Mouse (Mus musculus) hindbrain, embryonic 11.5 days (tissue): ENCODE measurements around the gene Ttll5. TPM values are rescaled to one million over a fixed set of nuclear protein-coding genes. Genes with fewer than 3 reads are reported as not detected.

Source experiments
- ATAC-seq: fragments of 200-750 bp; cut with Nextera tagmentation; 2 replicates; pipeline ENCODE4 v1.8.0; 2017; ENCODE audit warnings: mild to moderate bottlenecking, moderate TSS enrichment, moderate library complexity; ENCODE audit not compliant: low FRiP score
- DNase-seq: peaks from one replicate; pipeline ENCODE4 v3.0.0-alpha.2; 2015; ENCODE audit warnings: low spot score
- H3K27ac ChIP-seq: fragments of 300-500 bp; sonication (generic); 2 replicates; pipeline ENCODE4 v1.5.1; 2014; ENCODE audit warnings: mild to moderate bottlenecking, low read depth, low read length
- H3K27me3 ChIP-seq: fragments of 300-500 bp; sonication (generic); 2 replicates; pipeline ENCODE4 v1.6.1; 2014; ENCODE audit warnings: mild to moderate bottlenecking, low read length, moderate library complexity, mixed read lengths; ENCODE audit not compliant: control insufficient read depth, insufficient read depth
- H3K36me3 ChIP-seq: fragments of 300-500 bp; sonication (generic); 2 replicates; pipeline ENCODE4 v1.6.1; 2014; ENCODE audit warnings: mild to moderate bottlenecking, low read length, moderate library complexity, mixed read lengths; ENCODE audit not compliant: control insufficient read depth, insufficient read depth
- H3K4me1 ChIP-seq: fragments of 300-500 bp; sonication (generic); replicated peaks from 2 replicates; pipeline ENCODE4 v1.6.1; 2014; ENCODE audit warnings: low read length, mixed read lengths; ENCODE audit not compliant: control insufficient read depth, insufficient read depth
- H3K4me2 ChIP-seq: fragments of 300-500 bp; sonication (generic); replicated peaks from 2 replicates; pipeline ENCODE4 v1.6.1; 2014; ENCODE audit warnings: mild to moderate bottlenecking, low read depth, low read length
- H3K4me3 ChIP-seq: fragments of 300-500 bp; sonication (generic); 2 replicates; pipeline ENCODE4 v1.5.1; 2014; ENCODE audit warnings: low read depth, low read length
- H3K9ac ChIP-seq: fragments of 300-500 bp; sonication (generic); 2 replicates; pipeline ENCODE4 v1.6.1; 2014; ENCODE audit warnings: low read depth, low read length
- H3K9me3 ChIP-seq: fragments of 300-500 bp; sonication (generic); 2 replicates; pipeline ENCODE4 v1.6.1; 2016; ENCODE audit warnings: low read length; ENCODE audit not compliant: control insufficient read depth
- WGBS: fragments of 180-500 bp; shearing (Covaris S2); extraction: QIAGEN DNeasy Blood & Tissue Kit; methylation state at CpG from one replicate; pipeline ENCODE4 v1.1.7; 2014; 5-methylcytosine and 5-hydroxymethylcytosine counted together
- polyA plus RNA-seq: library from polyadenylated mRNA; unstranded; fragments of >200 nt; fragmentation: Nextera tagmentation; extraction: Ambion mirVana; gene quantifications from 2 replicates; pipeline ENCODE4 v1.2.1, GENCODE M21; 2014

The Ttll5 gene
- polyA plus RNA-seq, 1 experiment from 2014 or later = 25.6 TPM

GRCm38 (mm10) chr12:85928513-85928912, 104.1 kb downstream of the Ttll5 start:
- no peak overlapping the region for H3K9ac ChIP-seq
- WGBS = 92% methylated on average over 10 of the region's 10 CpGs
- no peak overlapping the region for H3K4me3 ChIP-seq
- no peak overlapping the region for H3K27ac ChIP-seq
- no peaks in the 10 kb centered on the region for H3K9me3 ChIP-seq
- DNase-seq (no peak), ATAC-seq (no peak)
- H3K27me3 ChIP-seq = no peaks in the 10 kb centered on the region
- no peaks in the 10 kb centered on the region for H3K4me1 ChIP-seq
- no peak overlapping the region for H3K4me2 ChIP-seq
- H3K36me3 ChIP-seq = no peaks in the 10 kb centered on the region

- Histone ChIP-seq H3K36me3 (no peaks in the 10 kb centered on the region), H3K4me3 (no peak overlapping the region), H3K27ac (no peak overlapping the region), H3K4me2 (no peak overlapping the region), H3K27me3 (no peaks in the 10 kb centered on the region), H3K4me1 (no peaks in the 10 kb centered on the region), H3K9ac (no peak overlapping the region), H3K9me3 (no peaks in the 10 kb centered on the region)
- WGBS = 82% methylated on average over 4 of the region's 4 CpGs
- ATAC-seq (no peak), DNase-seq (no peak)
Measured at GRCm38 (mm10) chr12:85929711-85930110, 105.3 kb downstream of the Ttll5 start.

GRCm38 (mm10) chr12:85930713-85931112, 106.3 kb downstream of the Ttll5 start:
- DNase-seq (no peak), ATAC-seq (no peak)
- Histone ChIP-seq H3K4me3 (no peak overlapping the region), H3K27me3 (no peaks in the 10 kb centered on the region), H3K4me2 (no peak overlapping the region), H3K36me3 (no peaks in the 10 kb centered on the region), H3K9ac (no peak overlapping the region), H3K4me1 (no peaks in the 10 kb centered on the region), H3K27ac (no peak overlapping the region), H3K9me3 (no peaks in the 10 kb centered on the region)
- 96% methylated on average over 3 of the region's 3 CpGs for WGBS

GRCm38 (mm10) chr12:85933241-85933640, 108.8 kb downstream of the Ttll5 start:
- Histone ChIP-seq H3K27me3 (no peaks in the 10 kb centered on the region), H3K9ac (no peak overlapping the region), H3K4me3 (no peak overlapping the region), H3K27ac (no peak overlapping the region), H3K4me2 (no peak overlapping the region), H3K4me1 (no peaks in the 10 kb centered on the region), H3K9me3 (no peaks in the 10 kb centered on the region), H3K36me3 (no peaks in the 10 kb centered on the region)
- DNase-seq = no peak
- 86% methylated on average over 10 of the region's 10 CpGs for WGBS
- ATAC-seq = no peak

GRCm38 (mm10) chr12:85937384-85937783, 112.9 kb downstream of the Ttll5 start:
- Histone ChIP-seq H3K9me3 (no peaks in the 10 kb centered on the region), H3K27me3 (no peaks in the 10 kb centered on the region), H3K9ac (no peak overlapping the region), H3K4me3 (no peak overlapping the region), H3K36me3 (no peaks in the 10 kb centered on the region), H3K4me1 (no peaks in the 10 kb centered on the region), H3K4me2 (no peak overlapping the region), H3K27ac (no peak overlapping the region)
- ATAC-seq (no peak), DNase-seq (no peak)
- 93% methylated on average over 5 of the region's 5 CpGs for WGBS

GRCm38 (mm10) chr12:85943456-85943855, 119.0 kb downstream of the Ttll5 start:
- no peaks in the 10 kb centered on the region for H3K9me3 ChIP-seq
- no peaks in the 10 kb centered on the region for H3K4me1 ChIP-seq
- no peak overlapping the region for H3K4me3 ChIP-seq
- ATAC-seq (no peak), DNase-seq (no peak)
- WGBS = 59% methylated on average over 10 of the region's 10 CpGs
- H3K36me3 ChIP-seq = no peaks in the 10 kb centered on the region
- no peak overlapping the region for H3K4me2 ChIP-seq
- H3K27ac ChIP-seq = no peak overlapping the region
- H3K9ac ChIP-seq = no peak overlapping the region
- H3K27me3 ChIP-seq = no peaks in the 10 kb centered on the region

GRCm38 (mm10) chr12:85944419-85944818, 120.0 kb downstream of the Ttll5 start:
- WGBS = 87% methylated on average over 3 of the region's 3 CpGs
- DNase-seq (no peak), ATAC-seq (no peak)
- Histone ChIP-seq H3K9ac (no peak overlapping the region), H3K27me3 (no peaks in the 10 kb centered on the region), H3K4me2 (no peak overlapping the region), H3K4me3 (no peak overlapping the region), H3K36me3 (no peaks in the 10 kb centered on the region), H3K4me1 (no peaks in the 10 kb centered on the region), H3K9me3 (no peaks in the 10 kb centered on the region), H3K27ac (no peak overlapping the region)

DNA sequence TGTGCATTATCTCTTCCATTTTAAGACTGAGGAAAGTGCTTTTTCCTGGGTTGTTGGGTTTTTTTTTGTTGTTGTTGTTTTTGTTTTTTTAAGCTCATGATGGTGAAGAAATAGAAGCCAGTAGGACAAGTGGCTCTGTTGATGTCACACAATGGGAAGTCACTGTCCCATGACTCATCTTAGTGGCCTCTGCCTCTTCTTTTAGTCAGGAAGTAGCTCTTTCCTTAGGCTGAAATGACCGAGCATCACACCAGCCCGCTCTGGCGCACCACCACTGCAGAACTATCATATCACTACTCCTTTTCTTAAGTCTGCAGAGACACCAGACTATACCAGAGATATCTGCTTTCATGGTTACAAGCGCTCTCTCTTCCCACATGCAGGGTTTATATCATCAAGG, 122.7 kb downstream of the Ttll5 start:
- 93% methylated on average over 4 of the region's 4 CpGs for WGBS
- ATAC-seq (no peak), DNase-seq (no peak)
- no peaks in the 10 kb centered on the region for H3K36me3 ChIP-seq
- H3K4me1 ChIP-seq = no peaks in the 10 kb centered on the region
- no peak overlapping the region for H3K9ac ChIP-seq
- no peaks in the 10 kb centered on the region for H3K27me3 ChIP-seq
- H3K4me2 ChIP-seq = no peak overlapping the region
- H3K9me3 ChIP-seq = no peaks in the 10 kb centered on the region
- no peak overlapping the region for H3K4me3 ChIP-seq
- no peak overlapping the region for H3K27ac ChIP-seq

DNA sequence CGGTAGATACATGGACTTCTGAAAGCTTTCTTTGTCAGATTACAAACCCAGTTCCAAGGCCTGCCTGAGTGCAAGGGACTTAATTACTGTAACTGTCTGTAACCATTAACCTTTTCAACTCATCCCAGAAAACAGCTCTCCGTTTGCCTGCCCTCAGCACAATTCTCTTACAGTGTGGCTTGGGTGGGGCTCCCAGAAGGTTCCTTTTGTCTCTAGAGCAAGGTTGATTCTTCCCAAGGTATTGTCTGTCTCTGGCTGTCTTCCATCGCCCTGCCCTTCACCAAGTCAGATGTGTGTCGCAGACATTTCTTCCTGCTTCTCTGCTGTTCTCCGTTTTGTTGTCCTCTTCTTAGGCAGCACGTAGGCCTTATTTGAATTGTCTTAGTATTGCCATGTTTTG, 125.2 kb downstream of the Ttll5 start:
- no peak for DNase-seq
- Histone ChIP-seq H3K9me3 (no peaks in the 10 kb centered on the region), H3K36me3 (no peaks in the 10 kb centered on the region), H3K9ac (no peak overlapping the region), H3K4me1 (no peaks in the 10 kb centered on the region), H3K4me3 (no peak overlapping the region), H3K27ac (no peak overlapping the region), H3K27me3 (no peaks in the 10 kb centered on the region), H3K4me2 (no peak overlapping the region)
- ATAC-seq = no peak
- 88% methylated on average over 6 of the region's 6 CpGs for WGBS
